Mouse (Mus musculus) v-Abl transformed pro-B cells (cell line): ENCODE data around the gene Fancc.

Experiments
- in situ Hi-C, 2 experiments: fragments of 400-800 bp; cut with MboI; formaldehyde crosslinking; loops; one replicate each; pipeline ENCODE4 v1.15.1; 2025; ENCODE audit not compliant: unreplicated experiment in 2 of 2

Gene Fancc

DNA sequence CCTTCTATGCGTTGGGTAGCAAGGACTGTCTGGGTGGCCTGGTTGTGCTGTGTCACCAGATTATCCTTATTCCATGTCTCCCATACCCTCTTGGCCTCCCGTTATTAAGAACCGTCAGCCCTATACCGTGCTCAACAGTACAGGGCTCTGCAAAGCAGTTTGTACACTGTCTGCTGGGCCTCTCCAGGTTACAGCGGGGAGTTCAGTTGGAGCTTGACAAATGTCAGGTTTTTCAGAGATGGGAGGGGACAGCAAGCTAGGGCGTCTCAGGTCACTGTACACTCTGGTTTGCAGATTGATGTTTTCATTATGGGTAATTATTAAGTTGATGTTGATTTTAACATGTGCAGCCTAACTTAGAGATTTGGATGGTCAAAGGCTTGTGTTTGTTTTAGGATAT lies 240.9 kb downstream of the Fancc start:
- in situ Hi-C loops: no loop called here

DNA sequence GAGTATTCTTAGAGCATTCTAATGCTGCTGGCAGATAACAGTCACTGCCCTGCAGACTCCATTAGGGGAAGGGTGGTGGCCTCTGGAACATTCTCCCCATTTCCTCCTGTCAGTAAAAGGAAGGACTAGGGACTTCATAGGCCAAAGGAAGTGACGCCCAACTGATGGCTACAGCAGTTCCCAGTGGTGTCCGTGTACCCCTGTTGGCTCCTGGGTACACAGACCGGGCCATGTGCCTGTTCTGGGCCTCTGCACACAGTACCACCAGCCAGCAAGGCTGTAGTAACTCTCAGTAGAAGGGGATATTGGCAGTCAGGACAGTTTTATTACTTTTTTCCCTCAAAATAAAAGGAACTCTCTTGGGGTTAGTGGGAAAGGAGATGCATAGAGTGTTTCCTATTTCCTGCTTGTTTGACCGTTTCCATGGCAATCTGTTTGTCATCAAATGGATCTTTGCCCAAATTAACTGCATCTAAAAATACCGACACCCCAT lies 241.5 kb downstream of the Fancc start:
- in situ Hi-C loops: no loop called here

DNA sequence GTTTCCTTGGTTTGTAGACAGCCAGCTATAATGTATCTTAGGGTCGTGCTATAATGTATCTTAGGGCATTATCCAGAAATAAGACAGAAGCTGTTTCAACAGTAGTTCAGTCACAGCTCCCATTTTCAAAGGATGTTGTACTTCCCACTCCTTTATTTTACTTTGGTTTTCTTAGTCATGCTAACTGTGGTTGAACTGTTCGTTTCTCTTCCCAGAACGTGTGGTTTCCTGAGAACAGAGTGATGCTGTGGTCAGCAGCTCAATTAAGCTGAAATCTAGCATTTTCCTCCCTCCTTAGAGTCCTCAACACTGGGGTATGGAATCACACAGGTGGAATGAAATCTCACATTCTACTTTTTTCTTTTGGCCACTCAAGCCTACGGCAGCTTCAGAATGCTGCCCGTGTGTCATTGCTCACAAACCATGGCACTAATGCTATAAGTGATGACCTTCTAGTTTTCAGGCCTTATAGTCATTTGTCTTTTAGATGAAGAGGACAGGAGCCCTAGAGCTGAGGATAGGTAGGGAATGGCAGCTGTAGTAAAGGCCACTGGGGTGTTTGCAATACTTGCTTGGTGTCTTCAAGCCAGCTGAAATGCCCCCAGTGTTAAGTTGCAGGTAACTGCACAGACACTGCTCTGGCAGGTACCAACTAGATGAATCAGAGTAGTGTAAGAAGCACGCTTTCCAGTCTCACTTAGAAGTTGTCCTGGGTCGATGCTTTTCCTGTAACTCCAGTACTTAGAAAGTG lies 243.0 kb downstream of the Fancc start:
- in situ Hi-C loops: loop anchor here (5.0 kb wide), 2 partner anchors 67 to 327 kb away; no protein-coding TSS in a partner anchor

DNA sequence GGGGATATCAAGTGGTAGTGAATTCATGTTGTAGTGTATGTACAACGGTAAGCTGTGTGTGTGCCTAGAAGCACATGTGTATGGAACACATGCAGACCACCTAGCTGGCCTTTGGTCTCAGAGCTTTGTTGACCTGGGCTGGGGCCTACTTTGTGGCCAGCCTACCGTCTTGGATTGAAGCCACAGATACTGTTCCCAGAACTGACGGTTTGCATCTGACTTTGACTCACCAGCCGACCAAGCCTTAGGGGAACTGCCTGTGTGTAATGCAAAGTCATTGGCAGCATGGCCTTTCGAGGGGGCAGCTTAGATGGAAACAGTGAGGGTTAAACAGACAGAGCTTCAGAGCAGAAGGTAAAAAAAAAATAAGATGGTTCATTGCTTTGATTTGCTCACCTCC lies 243.9 kb downstream of the Fancc start:
- in situ Hi-C loops: loop anchor here (5.0 kb wide), 2 partner anchors 66 to 326 kb away; no protein-coding TSS in a partner anchor

DNA sequence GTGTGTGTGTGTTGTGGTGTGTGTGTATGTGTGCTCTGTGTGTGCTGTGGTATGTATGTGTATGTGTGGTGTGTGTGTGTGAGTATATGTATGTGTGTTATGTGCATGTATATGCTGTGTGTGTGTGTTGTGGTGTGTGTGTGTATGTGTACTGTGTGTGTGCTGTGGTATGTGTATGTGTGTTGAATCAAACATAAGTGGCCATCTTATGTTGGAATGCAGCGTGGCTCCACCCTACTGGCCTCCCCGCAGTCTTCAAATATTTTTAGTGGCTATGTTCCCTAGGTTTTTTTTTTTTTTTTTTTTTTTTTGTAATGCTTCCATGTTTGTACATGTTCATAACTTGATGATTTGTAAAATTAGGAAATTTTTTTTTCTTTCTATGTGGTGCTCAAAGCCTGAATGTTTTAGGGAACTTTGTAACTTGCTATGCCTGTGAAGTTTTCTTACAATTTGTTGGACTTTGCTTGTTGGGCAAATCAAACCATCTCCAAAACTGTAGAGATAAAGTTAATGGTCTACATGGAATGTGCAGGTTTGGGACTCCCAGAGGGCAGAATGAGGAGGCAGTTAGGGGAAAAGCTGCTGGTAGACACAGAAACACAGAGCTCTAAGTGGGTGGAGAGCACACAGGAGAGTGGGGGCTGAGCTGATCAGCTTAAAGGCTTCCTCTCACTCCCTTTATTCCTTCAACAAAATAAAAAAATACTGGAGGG lies 244.6 kb downstream of the Fancc start:
- in situ Hi-C loops: loop anchor here (5.0 kb wide), 2 partner anchors 65 to 325 kb away; no protein-coding TSS in a partner anchor

DNA sequence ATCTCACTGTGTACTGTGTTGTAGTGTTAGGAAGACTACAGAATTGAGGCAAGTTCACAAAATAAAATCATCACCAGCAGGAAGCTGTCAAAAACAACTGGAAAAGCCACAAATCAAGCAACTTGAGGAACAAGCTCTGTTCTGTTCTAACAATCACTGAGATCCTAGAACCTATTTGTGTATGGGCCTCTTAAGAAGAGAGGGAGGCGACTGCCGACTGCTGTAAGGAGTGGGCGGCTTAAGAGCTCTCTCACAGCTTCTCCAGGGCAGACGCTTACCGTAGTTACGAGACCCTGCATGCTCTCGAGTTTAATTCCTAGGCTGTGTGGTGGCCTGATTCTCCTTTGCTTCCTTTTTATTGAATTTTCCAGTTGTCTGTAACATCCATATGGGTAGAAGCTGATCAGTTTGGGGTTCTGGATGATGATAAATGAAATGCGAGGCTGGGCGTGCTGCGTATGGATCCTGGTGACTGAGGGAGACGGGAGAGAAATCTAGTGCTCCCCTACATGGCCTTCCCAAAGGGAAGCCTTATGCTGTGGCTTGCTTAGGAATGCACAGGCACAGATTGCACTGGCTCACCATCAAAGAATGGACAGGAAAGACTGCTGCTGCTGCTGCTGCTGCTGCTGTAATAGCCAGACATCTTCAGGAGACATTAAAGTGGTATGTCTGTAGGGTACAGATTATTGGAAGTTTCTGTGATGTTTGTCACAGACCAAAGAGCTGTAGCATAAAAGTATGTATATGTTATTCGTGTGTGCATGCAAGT lies 245.8 kb downstream of the Fancc start:
- in situ Hi-C loops: loop anchor here (5.0 kb wide), 2 partner anchors 64 to 324 kb away; no protein-coding TSS in a partner anchor

DNA sequence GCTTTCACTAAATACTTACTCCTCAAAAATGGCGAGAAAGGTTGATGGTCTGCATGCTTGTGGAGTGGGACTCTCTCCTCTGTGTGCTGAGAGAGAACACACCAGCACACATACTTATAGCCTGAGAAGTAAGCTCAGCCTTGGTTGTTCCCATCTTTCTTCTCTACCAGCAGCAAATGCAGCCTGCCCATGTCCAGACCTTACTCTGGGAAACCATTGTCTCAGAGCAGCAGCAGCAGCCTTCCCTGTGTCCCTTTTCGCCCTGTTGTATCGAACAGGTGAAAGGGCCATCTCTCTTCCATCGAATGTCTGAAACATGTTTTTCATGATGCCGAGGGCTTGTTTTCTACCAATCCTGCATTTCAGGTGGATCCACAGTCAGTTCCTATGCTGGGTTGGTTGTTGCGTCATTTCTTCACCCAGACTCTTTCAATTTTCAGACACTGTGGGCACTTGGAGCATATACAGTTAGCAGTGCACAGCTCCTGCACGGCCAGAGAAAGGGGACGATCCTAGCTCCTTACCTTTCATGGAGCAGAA lies 246.6 kb downstream of the Fancc start:
- in situ Hi-C loops: loop anchor here (5.0 kb wide), 2 partner anchors 63 to 323 kb away; no protein-coding TSS in a partner anchor

DNA sequence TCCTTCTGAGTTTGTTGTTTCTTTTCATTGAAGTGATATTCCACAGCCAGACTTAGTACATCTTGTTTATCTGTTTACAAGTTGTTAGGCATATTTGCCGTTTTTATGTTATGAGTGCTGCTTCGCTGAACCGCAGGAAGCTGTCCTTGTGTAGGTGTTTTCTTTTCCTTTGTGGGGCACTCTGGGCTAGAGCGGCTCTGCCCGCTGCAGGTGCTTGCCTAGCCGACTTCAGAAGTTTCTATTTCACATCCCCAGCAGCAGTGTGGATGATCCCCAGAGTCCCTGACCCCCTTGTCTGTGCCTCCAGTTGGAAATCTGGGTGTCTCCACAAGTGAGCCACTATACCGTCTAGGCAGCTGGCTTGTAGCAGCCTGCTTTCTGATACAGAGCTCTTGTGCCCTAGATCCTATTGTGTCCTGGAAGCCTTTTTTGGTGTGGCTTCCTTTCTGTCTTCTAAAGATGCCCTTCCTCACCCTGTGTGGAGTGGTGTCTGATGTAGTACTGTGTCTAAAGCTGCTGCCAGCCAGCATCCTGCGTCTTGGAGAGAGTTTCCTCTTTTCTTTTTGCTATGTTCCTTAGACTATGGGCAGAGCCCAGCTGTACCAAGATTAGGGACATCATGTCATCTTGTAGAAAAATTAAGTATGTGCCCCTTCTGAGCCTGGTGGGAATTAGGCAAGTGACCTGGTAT lies 247.2 kb downstream of the Fancc start:
- in situ Hi-C loops: loop anchor here (5.0 kb wide), 3 partner anchors 63 to 323 kb away; no protein-coding TSS in a partner anchor

DNA sequence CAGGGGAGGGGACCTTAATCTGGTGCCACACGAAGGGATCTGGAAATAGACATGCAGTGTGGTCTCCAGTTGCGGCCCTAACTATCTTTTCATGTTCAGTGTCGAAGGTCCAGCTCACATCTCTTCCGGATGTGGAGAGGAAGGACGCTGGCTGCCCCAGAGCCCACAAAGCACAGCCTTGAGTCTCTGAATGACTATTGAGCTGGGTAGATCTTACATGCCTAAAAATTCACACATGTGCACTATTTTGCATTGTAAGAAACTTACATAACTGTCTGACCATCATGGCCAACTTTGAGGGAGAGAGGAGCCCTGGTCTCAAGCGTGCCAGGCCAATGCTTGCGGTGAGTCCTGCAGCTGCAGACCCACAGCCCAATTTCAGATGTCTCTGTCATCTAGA lies 247.9 kb downstream of the Fancc start:
- in situ Hi-C loops: loop anchor here in 1 of 2 experiments (5.0 kb wide), 1 partner anchor 78 kb away; no protein-coding TSS in a partner anchor

DNA sequence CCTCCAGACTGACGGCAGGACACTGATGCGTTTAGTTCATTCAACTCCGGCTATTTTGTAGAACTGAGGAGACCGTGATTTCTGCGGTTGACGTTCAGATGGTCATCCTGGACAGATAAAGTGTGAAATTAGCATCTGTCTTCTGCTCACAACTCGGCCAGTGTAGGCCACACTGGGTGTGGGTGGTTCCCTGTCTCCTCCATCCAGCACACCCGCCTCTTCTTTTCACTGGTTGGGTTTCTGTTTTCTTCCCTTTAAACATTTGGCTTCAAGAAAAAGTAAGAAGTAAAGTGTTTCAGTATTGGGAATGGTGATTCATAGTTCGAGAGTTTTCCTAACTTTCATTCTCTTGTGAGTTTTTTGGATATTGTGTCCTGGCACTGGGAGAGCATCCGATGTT lies 248.8 kb downstream of the Fancc start:
- in situ Hi-C loops: loop anchor here in 1 of 2 experiments (5.0 kb wide), 1 partner anchor 79 kb away; no protein-coding TSS in a partner anchor

DNA sequence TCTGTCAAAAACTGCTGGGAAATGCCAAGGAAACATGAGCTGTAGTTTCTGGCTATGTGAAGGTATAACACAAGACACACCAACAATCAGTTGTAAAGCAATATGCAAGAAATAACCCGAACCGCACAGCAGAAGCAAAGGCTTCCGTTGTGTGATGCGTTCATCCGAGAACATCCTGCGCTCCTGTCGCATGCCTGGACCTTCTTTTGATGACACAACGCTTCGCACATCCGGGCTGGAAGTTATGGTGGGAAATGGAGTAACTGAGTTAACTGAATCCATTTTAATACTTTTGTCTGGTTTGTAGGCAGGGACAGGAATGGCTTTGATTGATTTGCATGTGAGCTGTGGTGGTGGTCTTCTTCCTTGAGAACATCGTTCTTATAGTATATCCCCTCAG lies 249.4 kb downstream of the Fancc start:
- in situ Hi-C loops: loop anchor here in 1 of 2 experiments (5.0 kb wide), 1 partner anchor 80 kb away; no protein-coding TSS in a partner anchor

DNA sequence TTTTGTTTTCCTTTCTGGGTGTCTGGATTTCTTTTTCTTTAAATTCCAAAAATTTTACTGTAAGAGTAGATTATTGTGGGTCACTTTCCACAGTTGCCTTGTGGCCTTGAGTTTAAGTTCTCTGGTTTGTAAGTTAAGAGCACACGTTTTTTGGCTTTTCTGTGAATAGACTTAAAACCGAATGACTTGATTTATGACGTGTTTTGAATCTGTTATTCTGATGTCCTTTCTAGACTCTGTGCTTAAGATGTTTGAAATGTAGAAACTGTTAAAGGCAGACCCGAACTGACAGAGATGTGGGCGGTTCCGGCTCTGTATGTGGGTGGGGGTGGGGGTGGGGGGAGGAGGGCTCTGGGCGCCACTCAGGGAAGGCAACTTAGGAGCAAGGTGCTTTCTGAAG lies 250.0 kb downstream of the Fancc start:
- in situ Hi-C loops: loop anchor here in 1 of 2 experiments (5.0 kb wide), 1 partner anchor 80 kb away; no protein-coding TSS in a partner anchor

DNA sequence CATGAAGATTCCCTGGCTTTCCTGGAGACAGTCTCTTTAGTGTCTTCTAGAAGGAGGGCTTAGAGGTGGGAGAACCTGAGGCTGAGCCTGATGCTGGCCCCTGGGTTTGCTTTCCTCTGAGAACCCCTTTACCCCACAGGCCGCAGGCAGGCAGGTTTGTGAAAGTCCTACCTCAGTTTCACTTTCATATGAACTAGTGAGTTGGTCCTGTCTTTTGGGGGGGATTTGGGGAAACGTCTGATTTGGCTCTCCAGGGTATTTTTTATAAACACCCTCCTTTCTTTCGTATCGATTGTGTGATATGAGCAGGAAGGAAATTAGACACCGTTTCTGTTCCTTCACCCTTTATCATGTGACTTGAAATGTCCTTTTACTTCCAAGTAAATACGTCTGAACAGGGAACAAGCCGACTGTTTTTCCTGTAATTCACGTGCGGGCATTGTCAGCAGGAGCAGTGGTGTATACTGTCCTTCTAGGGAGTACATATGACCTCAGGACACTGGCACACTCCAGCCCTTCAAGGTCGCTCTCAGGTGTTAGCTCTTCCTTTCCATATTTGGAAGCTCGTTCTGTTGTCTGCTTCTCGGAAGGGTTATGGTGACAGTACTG lies 250.6 kb downstream of the Fancc start:
- in situ Hi-C loops: loop anchor here in 1 of 2 experiments (5.0 kb wide), 1 partner anchor 81 kb away; no protein-coding TSS in a partner anchor

DNA sequence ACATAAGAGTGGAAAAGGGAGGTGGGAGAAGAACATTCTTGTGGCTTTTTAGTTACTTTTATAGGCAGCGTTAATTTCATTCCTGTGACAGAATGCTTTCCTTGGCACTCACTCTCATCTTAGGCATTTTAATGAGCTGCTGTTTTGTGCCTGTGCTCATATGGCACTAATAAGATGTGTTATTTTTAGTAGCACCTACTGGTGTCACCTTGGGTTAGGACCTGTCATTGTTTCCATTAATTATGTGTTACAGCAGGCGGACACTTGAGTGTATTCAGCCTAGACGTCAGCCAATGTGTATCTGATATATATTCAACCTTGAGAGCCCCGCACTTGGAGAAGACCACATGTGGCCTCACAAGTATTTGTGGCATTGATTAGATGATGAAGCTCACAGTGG lies 251.3 kb downstream of the Fancc start:
- in situ Hi-C loops: loop anchor here in 1 of 2 experiments (5.0 kb wide), 1 partner anchor 81 kb away; no protein-coding TSS in a partner anchor

DNA sequence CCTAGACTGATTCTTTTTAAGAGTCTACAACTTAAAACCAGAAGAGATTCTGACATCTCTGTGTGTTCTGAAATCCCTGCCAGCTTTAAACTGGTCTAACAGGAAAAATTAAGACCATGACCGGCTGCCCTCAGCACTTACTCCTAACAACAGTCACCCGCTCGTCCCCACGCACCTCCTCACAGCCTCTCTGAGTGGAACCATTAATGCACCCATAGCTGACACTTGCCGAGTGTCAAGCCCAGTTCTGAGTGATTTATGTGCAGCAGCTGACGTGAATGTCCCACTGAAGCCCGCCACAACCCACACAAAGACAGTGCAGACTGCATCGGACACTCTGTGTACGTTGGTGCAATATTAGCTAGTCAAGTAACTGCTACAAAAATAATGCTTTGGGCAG lies 251.9 kb downstream of the Fancc start:
- in situ Hi-C loops: loop anchor here in 1 of 2 experiments (5.0 kb wide), 1 partner anchor 82 kb away; no protein-coding TSS in a partner anchor

DNA sequence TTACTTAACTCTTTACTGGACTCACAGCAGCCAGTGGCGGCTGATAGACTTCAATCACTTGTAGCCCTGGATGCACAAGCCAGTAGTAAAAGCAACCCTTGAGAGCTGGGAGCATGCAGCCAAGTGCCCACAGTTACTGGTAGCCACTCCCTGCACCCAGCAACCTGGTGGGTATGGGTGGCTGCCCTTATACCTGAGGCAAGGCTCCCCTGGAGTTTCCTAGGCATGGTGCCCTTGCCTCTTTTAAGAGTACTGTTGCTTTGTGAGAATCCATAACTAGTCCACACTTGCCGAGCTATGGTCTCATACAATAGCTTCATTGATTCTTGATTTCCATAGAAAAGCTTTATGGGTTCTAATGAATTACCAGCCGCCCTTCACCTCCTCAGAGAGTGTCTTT lies 252.7 kb downstream of the Fancc start:
- in situ Hi-C loops: loop anchor here in 1 of 2 experiments (5.0 kb wide), 3 partner anchors 78 to 317 kb away; no protein-coding TSS in a partner anchor

DNA sequence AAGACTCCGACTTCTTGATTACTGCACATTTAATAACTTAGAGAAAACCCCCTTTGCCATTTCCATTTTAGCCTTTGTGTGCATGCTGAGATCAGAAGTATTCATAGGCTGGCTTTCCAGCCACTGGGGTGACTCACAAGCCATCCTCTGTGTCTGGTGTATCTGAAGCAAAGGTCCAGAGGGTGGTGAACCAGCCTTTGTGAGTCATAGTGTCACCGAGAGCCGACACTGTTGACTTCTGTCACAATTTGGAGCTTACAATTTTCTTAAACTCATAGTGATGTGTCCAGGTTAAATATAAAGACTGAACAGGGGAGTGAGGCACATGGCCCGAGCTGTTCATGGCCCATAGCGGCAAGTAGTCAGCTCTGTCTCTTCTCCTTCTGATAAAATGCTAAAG lies 253.5 kb downstream of the Fancc start:
- in situ Hi-C loops: loop anchor here in 1 of 2 experiments (5.0 kb wide), 3 partner anchors 79 to 316 kb away; no protein-coding TSS in a partner anchor

DNA sequence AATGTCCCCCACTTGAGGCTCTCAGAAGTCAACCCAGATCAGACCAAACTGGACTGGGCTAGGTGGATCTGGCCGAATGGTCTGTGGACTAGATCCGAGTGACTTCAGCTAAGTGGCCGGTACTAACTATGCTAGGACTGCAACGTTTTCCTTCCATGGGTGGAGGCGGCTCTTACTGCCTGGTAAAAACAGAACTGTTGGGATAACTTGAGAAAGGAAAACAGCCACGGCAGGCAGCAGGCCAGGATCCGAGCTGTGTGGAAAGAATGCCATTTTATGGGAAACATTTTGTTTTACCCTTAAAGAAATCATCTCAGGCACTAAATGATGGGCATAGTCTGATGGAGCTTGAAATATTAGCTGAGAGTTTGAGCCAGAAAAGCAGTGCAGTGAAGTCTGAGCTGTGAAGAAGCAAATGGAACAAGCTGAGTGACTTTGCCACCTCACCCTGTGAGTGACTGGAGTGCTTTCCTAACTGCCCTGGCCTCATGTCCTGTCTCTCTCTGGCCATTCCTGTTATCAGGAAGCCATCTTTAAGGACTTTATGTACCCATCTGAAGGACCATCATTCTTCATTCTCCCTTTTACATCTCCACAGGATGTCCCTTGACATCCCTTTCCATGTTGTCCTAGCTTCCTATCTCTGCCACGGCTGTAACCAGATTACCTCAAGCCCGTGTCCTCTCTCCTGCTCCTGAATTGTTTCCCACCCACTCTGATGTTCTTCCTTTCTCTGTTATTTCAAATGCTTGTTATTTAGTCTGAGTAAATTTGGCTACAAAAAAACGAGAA lies 254.5 kb downstream of the Fancc start:
- in situ Hi-C loops: loop anchor here in 1 of 2 experiments (5.0 kb wide), 3 partner anchors 80 to 315 kb away; no protein-coding TSS in a partner anchor
